Mouse (Mus musculus) frontal cortex, adult (tissue): ENCODE results near the gene Adh4.
A peak's percentile ranks its signal among the peaks of the same experiment; 100 is the strongest.
"Not testable (repeated sequence)": the region's sequence is repeated elsewhere in the genome, so short reads cannot be mapped to it uniquely, and the experiment has no call there.

ENCODE experiments used
- ATAC-seq: cut with Nextera tagmentation; 2 replicates; pipeline ENCODE4 v1.9.2; 2017; ENCODE audit warnings: mild to moderate bottlenecking, moderate library complexity, mixed read lengths; ENCODE audit not compliant: low TSS enrichment

Adh4 gene

DNA sequence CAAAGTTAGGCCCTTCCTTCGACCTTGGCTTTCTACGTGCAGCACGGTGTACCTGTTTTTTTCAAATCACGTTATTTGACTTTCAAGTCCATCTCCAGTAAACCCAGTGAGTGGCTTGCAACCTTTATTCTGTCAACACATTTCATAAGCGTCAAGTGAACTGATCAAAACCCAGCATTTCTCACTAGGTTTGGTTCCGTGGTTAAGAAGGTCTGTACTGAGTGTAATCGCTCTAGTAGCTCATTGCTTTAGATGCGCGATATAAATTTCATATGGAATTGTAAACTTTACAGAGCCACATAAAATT lies 28.2 kb downstream of the Adh4 start:
- ATAC-seq = no peak

DNA sequence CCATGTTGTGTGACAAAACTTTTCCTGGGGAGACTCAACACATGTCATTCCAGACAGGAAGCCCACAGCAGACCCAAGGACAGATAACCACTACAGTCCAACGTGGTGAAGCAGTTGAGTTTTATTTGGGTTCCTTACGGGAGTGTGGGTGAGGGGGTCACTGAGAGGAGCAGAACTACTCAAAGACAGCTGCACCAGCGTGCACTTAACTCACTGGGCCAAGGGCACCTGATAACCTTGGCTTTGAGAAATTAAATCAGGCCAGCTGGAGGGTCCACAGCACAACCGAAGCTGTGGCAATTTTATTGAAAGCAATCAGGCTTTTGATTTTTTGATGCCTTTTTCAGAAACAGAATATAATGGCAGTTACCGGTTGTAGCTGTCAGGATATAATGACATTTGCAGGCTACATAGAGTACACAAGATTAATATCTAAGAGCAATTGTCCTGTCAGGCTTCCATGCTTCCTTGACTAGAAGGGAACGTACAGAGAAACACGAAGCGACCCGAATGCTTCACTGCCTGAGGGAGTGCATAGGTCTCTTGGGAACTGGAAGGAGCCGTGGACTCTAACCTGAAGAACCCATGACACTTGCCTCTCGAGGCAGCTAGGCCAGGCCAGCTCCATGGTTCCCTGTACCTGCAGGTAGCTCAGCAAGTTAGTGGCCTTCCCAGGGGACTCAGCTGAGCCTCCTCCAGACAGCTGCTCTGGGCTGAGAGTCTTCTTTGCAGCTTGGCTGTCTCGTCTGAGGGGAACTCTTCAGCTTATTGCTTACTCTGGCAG lies 33.0 kb downstream of the Adh4 start:
- ATAC-seq = no peak

DNA sequence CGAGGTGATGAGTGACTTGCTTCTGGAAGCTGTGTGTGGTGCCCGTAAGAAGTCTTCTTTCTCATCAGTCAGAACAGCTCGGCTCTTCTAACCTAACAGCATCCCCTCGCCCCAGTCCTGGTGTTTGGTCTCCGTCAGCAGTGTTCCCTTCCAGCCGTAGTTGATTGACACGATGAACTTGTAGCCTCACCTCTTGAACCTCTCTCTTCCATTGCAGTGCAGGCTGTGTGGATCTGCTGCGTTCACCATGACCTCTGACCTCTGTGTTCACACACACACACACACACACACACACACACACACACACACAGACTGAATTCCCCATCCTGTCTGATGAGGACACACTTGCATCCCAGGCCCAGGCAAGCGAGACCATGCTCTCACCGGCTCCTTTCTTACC lies 36.9 kb downstream of the Adh4 start:
- ATAC-seq = no peak

DNA sequence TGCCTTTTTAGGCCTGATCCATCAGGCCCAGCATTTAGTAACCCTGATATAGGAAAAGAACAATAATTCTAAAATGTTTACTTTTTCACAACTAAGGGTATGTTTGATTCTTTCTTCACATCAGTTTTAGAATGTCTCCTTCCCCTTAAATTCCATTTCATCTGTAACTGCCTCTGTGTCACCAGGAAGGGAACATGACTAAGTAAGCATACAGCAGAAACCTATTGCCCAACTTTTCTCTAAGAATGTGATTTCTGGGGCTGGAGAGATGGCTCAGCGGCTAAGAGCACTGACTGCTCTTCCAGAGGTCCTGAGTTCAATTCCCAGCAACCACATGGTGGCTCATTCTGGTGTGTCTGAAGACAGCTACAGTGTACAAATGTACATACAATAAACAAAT lies 39.0 kb downstream of the Adh4 start:
- ATAC-seq = no peak

DNA sequence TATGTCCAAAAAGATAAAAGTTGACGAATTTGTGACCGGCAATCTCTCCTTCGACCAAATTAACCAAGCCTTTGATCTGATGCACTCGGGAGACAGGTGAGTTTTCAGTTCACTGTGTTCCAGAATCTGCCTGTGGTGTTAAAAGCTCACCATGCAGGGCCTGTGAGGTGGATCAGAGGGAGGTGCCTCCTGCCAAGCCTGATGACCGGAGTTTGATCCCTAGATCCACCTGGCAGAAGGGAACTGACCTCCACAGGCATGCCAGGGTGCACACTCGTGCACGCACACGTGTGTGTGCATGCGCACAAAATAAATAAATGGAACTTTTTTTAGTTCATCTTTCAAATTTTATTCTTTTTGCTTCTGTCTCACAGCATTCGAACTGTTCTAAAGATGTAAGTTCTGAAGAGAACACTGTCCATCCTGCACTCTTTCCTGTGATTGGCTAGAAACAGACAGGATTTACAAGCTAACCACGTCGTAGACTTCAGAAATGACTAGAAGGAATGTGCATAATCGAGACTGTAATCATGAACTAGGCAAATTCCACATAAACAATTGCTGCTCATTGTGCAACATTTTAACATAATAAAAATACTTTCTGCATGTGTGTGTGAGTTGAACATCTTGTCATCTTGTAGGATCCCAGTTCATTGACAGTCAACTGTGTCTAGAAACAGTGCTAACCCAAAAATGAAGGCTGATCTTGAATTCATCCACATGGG lies 39.6 kb downstream of the Adh4 start:
- ATAC-seq = no peak

DNA sequence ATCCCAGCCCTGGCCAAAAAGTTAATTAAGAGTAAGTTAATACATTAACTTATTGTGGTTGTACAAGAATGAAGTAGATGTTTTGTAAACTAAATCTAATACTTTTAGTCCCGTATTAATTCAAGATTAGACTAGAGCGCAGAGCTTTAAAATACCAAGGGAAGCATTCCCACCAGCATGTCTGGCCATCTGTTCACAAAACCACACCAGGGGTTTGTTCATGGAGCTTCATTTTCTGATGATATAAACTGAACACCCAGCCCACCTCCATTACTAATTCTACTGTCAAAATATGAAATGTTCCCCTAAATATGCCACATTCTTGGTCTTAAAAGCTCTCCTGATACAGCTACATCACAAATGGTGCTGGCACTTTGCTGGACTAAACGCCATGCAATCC lies 43.2 kb downstream of the Adh4 start:
- ATAC-seq = no peak

DNA sequence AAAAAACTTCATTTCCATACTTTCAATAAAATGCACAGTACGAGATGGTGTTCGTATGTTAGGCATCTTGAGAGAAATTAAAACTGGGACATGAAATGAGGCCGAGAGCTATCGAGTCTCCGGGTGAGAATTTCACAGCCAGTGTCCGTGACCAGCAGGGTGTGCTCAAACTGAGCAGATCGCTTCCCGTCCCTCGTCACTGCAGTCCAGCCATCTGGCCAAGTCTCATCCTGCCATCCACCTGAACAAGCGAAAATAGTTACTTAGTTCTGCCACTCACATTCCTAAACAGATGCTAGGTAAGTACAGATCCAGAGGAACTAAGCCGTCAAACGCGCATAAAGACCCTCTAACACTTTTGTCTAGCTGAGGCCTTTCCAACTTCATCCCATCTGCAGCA lies 45.0 kb downstream of the Adh4 start:
- ATAC-seq = peak; percentile 76

DNA sequence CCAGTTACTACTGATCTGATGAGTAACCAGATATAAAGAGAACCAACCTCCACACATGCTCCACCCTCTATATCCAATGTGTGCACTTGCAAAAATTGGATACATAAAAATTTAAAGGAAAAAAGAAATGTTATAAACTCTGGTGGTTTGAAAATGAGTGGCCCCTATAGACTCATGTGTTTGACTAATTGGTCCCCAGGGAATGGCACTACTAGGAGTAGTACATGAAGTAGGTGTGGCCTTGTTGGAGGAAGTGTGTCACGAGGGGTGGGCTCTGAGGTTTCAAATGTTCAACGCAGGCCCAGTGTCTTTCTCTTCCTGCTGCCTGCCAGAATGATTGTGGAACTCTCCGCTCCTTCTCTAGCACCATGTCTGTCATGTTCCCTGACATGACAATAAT lies 46.6 kb downstream of the Adh4 start:
- 0 out of 2 replicates have a peak, but pooled peaks have one; percentile 22 for ATAC-seq

DNA sequence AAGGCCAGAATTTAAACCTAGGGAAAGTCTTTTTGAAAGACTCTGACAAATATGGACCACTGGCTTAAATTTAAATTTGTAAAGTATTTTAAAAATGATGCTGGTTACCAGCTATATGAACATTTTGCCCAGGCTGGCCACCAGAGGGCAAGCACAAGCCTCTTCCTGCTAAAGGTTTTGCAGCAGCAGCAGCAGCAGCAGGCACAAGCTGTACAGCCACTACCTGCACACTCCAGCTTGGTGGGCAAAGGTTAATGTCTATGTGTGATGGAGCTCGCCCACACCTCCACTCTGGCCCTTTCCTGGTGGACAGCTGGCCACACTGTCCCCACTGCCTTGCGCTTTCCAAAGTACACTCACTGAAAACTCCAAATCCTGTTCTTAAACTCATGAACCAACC lies 47.9 kb downstream of the Adh4 start:
- ATAC-seq = peak; percentile 68

DNA sequence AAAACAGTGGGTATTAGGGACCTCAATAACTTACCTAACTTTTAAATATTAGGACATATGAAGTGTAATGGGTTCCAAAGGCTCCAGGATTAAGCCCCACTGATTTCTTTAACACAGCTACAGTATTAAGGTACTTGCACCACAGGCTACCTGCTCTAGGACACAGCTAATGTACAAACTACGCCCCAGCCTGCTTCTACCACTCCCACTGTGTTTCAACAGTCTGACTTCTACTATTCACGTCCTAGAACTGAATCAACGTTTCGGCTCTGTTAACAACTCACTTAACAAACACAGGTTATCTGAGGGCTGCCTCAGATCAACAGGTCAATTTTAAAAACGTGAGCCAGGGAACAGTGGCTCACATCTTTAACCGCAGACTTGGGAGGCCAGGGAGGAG lies 48.5 kb downstream of the Adh4 start:
- no peak for ATAC-seq

DNA sequence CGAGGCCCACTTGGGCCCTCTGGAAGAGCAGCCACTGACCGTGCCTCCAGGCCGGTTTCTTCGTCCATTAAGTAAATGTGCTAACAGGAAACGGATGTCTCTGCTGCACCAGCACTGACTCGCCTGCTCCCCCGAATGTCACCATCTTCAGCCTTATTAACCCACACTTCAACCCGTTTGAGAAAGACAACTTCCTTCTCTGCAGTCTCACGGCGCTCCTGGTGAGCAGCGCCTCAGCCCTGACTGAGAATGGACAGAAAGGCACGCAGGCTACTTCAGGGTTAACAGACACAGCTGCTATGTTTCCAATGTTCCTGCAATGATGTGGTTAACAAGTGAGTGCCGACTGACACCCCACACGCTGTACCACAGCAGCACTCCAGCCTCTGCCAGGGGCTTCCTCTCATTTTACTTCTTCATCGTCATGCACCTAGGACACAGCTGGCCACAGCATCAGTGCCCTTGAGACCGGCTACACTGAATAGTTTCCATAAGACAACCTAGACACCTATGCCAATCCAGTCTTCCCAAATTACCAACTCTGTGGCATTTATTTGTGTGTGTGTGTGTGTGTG lies 49.4 kb downstream of the Adh4 start:
- no peak for ATAC-seq

DNA sequence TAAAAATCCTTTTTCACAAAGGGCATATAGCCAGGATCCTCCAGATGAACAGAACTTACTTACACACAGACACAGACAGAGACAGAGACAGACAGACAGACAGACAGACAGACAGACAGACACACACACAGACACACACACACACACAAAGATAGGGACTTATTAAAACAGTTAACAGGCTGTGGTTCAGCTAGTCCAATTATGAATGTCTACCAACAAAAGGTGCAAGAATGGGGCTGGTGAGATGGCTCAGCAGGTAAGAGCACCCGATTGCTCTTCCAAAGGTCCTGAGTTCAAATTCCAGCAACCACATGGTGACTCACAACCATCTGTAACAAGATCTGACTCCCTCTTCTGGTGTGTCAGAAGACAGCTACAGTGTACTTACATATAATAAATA lies 51.4 kb downstream of the Adh4 start:
- ATAC-seq = not testable (repeated sequence)

DNA sequence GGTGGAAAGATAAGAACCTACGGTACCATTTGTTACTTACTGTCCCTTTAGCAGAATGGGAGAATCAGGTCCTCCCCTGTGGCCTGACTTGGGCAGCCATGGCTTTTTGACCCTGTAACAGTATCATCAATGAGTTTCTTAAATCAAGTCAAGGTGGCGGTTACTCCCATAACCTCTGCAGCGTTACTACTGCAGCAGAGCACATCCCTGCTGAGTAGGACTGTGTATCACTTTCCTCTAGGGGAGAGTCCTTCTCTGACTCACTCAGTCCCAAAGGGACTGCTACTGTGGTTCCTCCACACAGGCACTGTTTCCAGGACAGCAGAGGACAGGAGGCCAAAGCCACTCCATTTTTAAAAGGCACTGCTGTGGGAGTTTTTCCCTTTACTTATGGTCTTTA lies 55.8 kb downstream of the Adh4 start:
- ATAC-seq = no peak

DNA sequence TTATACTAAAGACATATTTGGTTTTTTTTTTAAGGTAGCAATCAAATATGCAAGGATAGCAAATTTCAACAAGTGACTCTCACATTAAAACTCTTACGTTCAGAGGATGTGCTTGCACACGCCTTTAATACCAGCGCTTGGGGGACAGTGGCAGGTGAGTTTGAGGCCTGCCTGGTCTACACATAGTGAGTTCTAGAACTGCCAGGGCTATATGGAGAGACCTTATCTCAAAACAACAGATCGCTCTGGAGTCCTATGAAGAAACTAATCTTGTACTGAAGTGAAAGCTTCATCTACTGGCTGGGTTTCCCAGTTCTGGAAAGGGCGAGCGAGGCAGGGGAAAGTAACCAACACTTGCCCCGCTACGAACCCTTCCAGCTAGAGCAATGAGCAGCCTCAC lies 64.2 kb downstream of the Adh4 start:
- no peak for ATAC-seq
